17 mouse cellular contexts compared by ENCODE assay signal in genomic region chr13:97841503-97841902, GRCm38 (mm10).
DNase-seq lines count a peak whose midpoint lies in the region.
"Had no signal": no experiment of that assay in that cellular context is flagged by ENCODE, and none has a peak within 500 bp of the region (broad histone marks: within the 10 kb centered on the region; RNA-seq: fewer than 3 reads in every experiment).

No protein-coding gene starts in this region.

- peak; percentile 15 for DNase-seq in adrenal gland, postnatal 14 days
- DNase-seq in adrenal gland, postnatal 4 days (ENCODE audit: low spot score in 2 of 2) = no peak
- DNase-seq in 3134 (ENCODE audit: extremely low read depth, insufficient read length, low spot score) (peak; percentile 35), 416B (ENCODE audit: low read depth) (peak; percentile 28), adipocyte (ENCODE audit: low spot score) (peak; percentile 40)
- DNase-seq in left cerebral cortex, postnatal 14 days (ENCODE audit: low spot score in 2 of 2) = no peak
- DNase-seq in lung, postnatal 36 days = no peak
- DNase-seq: adrenal gland, postnatal 25 days; B cell, adult 2 months; cerebellum, adult 11 months; cerebellum, adult 2 months; cerebellum, postnatal 10 days; cerebellum, postnatal 36 days; embryo, embryonic 11 days; gastrocnemius, postnatal 25 days; kidney, adult 11 months; kidney, adult 8-10 months had no signal

- intact Hi-C loops in left cerebral cortex, postnatal 14 days (cut with DNase I) = no loop called here

Comparison
In these comparisons a context has a peak if more than half of its experiments do, and no peak if none do; other contexts are left out.
1. DNase-seq: peak in adrenal gland, postnatal 14 days (single experiment), 3134 (single experiment), 416B (single experiment) and adipocyte (single experiment); none in adrenal gland, postnatal 4 days (0 of 2), left cerebral cortex, postnatal 14 days (0 of 2) and lung, postnatal 36 days (single experiment).